Mouse (Mus musculus) ovary, postnatal 10 days (tissue): ENCODE data around the gene Zfp458.
"Not testable (repeated sequence)": the region's sequence is repeated elsewhere in the genome, so short reads cannot be mapped to it uniquely, and the experiment has no call there.

Experiments used
- DNase-seq: peaks from one replicate; pipeline ENCODE4 v3.0.0; 2022; ENCODE audit warnings: low spot score

Zfp458 gene

DNA sequence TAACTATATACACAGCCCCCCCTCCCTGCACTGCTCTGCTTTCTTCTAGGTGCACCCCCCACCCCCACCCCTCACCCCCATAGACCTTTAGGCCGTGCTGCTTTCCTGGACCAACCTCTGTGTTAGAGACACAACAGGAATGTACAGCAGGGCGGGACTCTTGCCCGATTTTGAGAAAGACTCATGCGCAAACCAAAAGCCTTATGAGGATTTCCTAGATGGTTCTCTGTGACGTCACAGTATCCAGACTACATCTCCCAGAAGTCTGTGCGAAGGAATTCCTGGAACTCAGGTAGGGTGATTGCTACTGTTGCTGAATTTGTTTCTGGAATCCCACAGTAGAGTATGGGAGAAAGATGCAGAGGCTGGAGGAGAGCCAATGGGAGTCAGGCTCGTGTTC lies at the start of gene Zfp458:
Zfp458 (minus strand) TSS at position 153 of the 400 bp plus-strand sequence.
- no peak for DNase-seq

DNA sequence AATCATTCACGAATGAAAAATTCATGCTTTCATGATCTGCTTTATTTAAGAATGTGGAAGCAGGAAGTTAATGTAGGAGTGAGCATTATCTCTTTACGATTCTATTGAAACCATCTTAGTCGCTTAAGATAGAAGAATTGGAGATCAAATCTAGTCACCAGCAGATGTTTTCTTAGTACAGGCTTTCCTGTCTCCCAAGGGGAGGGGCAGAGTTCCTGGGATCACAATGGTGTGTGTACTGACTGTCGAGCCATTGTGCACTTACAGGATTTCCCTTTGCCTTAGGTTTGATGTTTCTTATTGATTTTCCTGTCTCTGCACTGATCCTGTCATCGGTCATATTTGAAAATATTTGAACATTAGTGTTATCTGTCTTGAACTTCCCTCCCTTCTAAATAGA lies 28.5 kb upstream of the Zfp458 start:
- no peak for DNase-seq

DNA sequence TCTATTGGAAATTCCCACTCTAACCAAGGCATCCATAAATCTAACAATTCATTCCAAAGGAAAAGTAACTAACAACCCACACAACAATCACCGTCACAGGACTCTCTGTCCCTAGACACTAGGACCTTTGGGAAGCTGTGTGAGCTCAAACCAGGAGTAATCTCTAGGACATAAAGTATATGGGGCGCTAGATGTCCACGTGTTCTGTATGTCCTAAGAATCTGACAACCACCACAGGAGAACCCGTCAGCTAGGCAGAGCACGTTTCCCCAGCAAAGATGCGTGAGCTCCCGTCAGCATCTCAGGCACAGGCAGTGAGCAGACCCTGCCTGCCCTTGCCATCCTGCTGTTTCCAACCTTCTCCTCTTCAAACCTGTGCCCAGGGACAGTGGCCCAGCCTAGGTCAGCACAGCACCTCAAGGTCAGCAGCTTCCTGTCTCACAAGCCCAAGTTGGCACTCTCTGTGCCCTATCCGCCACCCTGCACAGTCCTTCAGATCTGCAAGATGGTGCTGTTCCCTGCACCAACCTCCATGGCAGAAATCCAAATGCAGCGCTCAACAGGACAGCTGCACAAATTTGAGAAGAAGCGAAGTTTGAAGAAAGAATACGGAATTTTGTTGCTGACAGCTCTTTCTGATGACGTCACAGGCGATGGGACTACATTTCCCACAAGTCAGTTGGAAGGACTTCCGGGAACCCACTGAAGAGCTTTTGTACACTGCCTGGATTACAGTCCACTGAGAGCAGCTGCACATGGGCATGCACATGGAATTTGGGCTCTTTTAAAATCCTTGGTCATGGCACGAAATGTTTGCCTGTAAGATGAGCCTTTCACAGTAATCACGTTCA lies 27.8 kb upstream of the Zfp458 start, which contains the start of gene Zfp457:
Zfp457 (minus strand) TSS at position 664 of the 851 bp plus-strand sequence.
- peak; percentile 58 for DNase-seq

DNA sequence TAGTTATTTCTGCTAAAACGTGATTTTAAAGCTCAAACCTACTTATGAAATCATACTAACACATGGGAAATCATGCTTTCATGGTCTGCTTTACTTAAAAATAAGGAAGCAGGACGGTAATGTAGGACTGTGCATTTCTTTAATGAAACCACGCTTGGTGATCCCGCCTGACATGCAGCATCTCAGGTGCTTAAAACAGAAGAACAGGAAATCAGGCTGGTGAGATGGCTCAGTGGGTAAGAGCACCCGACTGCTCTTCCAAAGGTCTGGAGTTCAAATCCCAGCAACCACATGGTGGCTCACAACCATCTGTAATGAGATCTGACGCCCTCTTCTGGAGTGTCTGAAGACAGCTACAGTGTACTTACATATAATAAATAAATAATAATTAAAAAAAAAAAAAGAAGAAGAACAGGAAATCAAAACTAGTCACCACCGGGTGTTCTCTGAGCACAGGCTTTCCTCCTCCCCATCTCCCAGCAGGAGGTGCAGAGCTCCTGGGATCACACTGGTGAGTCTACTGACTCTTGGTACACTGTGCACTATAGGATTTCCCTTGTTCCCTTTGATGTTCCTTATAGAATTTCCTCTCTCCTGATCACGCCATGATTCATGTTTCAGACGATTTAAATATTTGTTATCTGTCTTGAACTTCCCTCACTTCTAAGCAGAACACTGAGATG lies 8.7 kb downstream of the Zfp458 start:
- DNase-seq = not testable (repeated sequence)

DNA sequence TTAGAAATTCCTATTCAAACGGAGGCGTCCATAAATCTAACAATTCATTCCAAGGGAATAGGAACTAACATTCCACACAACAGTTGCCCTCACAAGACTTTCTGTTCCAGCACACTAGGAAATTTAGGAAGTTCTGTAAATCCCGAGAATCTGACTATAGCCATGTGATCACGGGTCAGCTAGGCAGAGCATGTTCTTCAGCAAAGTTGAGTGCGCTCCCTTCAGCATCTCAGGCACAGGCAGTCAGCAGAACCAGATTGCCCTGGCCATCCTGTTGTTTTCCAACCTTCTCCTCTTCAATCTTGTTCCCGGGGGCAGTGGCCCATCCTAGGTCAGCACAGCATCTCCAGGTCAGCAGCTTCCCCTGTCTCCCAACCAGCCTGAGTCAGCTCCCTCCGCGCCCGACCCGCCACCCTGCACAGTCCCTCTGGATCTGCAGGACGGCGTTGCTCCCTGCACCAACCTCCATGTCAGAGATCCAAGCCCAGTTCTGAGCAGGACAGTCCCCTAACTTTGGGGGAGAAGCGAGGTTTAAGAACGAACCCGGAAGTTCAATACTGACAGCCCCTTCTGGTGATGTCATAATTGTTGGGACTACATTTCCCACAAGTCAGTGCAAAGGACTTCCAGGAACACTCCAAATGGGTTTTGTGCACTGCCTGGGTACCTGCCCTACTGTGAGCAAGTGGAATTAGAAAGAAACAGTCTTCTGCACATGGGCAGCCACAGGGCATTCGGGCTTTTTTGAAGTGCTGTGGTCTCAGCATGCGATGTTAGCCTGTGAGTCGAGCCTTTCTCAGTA lies 9.5 kb downstream of the Zfp458 start:
- peak; percentile 56 for DNase-seq

DNA sequence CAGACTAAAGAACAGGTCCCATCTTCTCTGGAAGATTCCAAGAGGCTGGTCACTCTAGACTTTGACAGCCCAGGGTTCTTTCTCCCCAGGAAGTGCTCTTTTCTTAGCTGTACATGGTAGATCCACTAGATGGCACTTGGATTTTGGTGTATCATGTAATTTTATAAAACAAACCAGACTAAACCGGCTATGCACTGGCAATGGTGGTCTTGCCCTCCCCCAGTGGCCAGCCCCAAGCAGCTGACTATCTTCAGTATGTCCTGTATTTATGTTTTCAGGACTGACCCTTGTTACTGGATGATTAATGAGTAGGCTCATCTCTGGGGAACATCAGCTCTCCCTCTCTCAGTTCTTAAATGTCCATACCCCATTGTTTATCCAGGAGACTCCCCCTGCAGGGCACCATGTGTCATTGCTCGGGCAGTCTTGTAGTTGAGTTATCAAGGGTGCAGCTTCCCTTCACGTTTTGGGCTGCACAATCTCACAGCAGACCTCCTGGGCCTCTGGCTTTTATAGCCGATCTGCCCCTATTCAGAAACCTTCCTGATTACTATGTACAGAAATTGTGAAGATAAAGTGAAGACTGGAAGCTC lies 64.2 kb downstream of the Zfp458 start:
- no peak for DNase-seq
